Mouse (Mus musculus) lung, postnatal 14 days (tissue): ENCODE measurements at regions not wholly inside any gene's neighbourhood (a gene's known extent, or its start where the extent isn't known, plus 50 kb on each side); places are given as distances from the start of the nearest gene placed in this dataset.

Experiments used
- DNase-seq: peaks from one replicate; pipeline ENCODE4 v3.0.0; 2021

- no peak for DNase-seq
Measured at GRCm38 (mm10) chr9:113057415-113057814, 650.6 kb downstream of the Pdcd6ip start.

DNA sequence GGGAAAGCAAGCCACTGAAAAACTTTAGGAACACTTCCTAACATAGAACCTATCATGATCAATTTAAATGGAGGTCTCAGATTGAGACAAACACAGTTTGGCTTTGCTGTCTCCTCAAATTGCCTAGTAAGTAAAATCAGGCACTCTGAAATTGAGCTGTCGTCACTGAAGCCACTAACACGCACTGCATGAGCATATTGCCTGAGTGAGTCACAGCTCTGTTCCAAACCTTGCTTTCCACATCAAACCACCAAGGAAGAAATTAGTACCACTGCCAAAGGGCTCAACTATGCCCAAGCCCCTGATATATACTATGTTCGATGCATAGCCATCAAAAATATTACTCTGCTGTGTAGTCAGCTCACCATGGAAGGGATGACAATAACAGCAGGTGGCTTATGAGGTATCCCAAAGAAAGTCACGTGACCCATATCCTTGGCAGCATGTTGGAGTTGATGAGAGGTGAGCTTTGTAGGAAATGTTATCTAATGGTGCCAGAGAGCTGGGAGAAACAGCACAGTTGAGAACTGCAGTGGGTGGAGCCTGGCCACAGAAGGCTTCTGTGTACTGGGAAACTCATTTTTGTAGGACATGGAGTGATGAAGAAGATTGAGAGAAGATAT, 663.4 kb downstream of the Pdcd6ip start:
- no peak for DNase-seq

GRCm38 (mm10) chr9:113040885-113041284, 667.2 kb downstream of the Pdcd6ip start:
- DNase-seq, result no peak

- DNase-seq, result no peak
Measured at GRCm38 (mm10) chr9:113033996-113034395, 674.1 kb downstream of the Pdcd6ip start.

GRCm38 (mm10) chr9:113029091-113029490, 679.0 kb downstream of the Pdcd6ip start:
- DNase-seq, result no peak

DNA sequence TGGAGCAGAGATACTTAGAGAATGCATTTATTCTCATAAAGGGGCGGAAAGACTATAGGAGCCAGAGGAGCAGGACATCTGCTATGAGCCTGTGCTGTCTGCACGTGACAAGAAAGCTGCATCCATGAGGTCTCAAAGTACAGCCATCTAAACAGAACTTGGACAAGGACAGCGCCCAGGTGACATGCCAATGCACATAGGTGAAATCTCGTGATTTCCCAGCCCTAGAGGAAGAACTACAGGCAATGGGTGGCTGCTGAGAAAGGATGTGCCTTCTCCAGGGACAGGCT, 681.2 kb downstream of the Pdcd6ip start:
- no peak for DNase-seq

DNA sequence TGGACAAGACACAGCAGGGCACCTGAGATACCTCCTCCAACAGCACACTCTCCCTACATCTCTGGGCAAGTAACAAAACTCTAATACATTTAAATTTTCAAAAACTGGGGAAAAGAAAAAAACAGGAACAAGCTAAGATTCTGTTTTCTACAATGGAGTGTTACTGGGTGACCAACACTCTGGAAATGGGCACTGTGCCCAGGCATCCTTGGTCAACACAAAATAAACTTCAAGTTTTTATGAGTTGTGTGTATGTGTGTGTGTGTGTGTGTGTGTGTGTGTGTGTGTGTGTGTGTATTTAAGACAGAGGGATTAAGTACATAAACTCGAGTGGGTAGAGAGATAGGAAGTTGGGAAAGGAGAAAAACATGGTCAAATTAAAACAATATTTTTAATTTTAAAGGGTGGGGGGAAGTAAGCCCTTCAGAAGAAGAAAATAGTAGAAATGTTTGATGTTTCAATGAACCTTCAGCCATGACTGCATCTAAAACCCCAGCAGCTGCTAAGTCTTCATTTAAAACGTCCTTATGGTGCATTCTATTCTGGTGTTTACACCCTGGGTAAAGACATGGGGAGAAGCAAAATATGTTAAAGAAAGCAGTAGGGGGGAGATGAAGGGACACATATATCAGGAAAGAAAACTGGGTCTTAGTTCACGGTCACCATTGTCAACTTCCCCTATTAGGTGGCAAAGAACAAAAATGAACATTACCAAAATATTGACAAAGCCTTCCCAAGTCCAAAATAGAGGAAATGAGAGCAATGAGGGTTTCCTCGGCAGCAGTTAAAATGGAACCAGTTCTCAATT, 681.8 kb downstream of the Pdcd6ip start:
- no peak for DNase-seq

- no peak for DNase-seq
Measured at GRCm38 (mm10) chr9:113021866-113022645, 686.0 kb downstream of the Pdcd6ip start.

GRCm38 (mm10) chr9:113019576-113019975, 688.5 kb downstream of the Pdcd6ip start:
- no peak for DNase-seq

DNA sequence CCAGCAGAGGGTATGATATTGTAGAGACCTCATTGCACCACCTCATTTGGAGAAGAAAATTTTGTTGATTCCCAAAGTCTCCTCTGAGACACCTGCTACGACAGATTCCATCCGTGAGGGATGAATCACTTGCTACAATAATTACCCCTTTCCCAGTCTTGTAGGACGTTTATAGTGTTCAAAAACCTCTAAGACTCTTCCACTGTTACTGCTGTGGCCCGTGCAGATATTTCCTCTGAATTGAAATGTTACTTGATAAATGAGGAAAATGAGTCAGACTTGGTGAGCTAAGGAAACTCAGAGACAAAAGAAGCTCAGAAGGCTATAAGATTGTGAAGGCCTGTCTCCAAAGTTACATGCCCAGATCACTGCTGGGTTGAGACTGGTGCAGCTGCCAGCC, 700.0 kb downstream of the Pdcd6ip start:
- DNase-seq, result no peak

- no peak for DNase-seq
Measured at GRCm38 (mm10) chr9:112996204-112996603, 711.9 kb downstream of the Pdcd6ip start.

- no peak for DNase-seq
Measured at GRCm38 (mm10) chr9:112994774-112995173, 713.3 kb downstream of the Pdcd6ip start.

DNA sequence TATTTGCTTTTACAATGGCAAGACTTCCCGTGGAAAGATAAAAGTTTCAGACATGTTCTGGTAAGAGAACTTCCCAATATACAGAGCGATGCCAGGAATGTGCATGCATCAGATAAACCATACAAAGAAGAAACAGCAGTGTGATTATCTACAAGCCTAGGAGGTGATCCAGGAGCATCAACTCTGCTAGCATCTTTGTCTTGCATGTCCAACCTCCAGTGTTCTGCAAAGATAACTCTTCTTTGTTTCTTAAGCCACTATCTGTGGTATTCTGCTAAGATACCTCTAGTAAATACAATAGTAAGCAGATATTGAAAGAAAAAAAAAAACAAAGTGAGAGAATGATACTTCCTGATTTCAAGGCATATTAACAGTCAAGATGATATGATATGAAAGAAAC, 714.4 kb downstream of the Pdcd6ip start:
- DNase-seq, result no peak

DNA sequence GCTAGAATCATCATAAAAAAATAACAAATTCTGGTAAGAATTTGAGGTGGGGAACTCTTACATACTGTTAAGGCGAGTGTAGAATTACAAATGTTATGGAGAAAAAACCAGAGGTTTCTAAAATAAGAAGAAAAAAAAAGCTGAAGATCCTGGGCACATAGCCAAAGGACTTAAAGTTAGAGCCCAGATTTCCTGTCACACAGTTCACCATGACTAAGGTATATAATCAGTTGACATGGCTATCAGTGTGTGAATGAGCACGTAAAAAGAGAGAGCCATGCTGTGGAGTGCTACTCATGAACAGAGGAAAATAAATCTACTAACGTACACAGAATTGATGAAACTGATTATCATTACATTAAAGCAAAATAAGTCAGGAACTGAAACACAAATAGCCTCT, 715.1 kb downstream of the Pdcd6ip start:
- no peak for DNase-seq

DNA sequence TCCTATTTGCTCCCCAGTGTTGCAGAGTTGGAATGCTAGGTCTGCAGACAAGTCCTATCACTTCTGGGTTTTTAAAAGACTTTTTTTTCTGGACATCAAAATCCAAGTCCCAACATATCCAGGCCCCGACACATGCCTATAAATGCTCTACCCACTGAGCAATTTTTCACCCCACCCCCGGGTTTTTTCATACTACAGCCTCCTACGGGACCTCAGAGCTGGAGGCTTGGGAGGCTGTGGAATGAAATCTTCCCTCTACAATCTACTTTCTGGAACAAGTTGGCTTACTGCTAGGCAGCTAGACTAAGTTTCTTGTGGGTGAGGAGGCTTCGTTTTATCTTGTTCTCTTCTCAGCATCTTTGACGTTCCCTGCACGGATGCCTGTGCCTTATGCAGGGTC, 724.7 kb downstream of the Pdcd6ip start:
- no peak for DNase-seq

DNA sequence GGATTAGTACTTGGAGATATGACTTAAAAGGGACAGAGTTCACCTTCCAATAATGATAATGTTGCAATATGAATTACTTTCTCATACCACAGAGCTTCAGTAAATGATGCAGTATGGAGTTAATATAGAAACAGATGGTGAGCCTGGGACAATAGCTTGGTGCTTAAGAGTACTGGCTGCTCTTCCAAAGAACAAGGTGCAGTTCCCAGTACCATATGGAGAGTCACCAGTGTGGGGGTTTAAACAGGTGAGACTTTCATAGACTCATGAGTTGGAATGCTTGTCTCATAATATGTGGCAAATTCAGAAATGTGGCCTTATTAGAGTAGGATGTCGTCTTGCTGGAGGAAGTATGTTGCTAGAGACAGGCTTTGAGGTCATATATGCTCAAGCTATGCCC, 715.8 kb upstream of the Arpp21 start:
- DNase-seq, result no peak

- no peak for DNase-seq
Measured at GRCm38 (mm10) chr9:112950056-112950455, 714.3 kb upstream of the Arpp21 start.

DNA sequence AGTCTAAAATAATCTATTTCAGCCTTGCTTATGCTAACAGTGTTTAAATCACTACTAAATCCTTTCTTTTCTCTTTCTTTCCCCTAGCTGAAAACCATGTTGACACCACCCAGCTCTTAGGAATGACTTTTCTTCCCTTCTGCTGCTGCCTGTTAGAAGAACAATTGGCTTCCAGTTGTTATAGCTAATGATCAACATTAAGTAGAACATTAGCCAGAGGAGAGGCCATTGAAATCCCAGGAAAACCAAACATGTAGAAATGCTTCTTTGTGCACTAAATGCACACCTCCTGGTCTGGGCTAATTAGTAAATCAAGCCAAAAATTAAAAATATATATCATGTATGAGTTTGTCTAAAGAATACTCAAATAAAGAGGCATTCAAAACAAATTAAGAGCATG, 703.0 kb upstream of the Arpp21 start:
- DNase-seq, result no peak

DNA sequence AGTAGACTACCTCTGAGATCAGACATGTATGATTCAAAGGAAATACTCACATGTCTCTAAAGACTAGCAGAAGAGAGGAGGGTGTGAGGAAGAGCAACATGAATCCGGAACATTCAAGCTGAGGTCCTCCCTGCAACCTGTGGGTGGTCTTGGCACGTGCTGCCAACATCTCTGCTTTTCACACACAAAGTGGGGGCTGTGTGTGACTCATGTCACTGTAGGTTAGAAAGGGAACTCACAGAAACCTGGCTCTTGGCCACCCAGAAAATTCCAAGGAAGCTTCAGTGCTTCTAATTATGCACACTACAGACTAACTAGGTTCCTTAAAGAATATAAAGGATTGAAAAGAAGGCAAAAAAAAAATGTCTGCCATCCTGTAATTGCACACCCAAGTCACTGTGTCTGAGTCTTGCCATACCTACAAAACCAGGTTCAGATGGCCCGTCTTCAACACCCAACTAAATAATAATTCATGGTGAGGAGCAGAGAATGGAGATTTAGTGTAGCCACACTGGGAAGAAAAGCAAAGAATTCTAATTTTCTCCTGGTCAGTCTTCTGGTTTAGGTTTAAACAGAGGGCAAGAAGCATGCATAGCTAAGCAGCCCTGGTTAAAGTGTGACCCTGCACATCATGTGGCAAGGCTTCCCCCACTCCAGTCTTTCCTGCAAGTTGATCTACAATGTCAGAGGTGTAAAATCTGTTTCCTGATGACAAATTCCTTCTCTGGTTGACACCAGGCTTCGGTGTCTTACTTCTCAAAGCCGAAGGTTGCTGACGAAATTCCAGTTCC, 673.8 kb upstream of the Arpp21 start:
- no peak for DNase-seq

- DNase-seq, result no peak
Measured at GRCm38 (mm10) chr9:112905955-112906354, 670.2 kb upstream of the Arpp21 start.

DNA sequence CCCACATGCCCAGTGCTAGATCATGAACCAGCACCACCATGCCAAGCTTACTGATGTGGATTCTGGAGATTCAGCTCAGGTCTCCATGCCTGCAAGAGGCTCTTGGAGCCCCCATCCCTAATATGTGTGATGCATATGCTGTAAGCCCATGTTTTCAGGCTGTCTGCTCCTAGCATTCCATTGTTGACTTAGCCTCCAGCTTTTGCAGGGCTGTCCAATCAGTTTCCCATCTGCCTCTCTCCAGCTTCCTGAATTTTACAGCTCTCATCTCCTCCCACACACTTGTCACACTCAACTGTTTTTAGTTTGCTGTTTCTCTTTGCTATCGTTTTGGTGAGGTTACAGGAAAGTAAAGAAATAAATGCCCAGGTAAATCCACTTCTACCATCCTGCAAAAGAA, 629.2 kb upstream of the Arpp21 start:
- no peak for DNase-seq

GRCm38 (mm10) chr9:112861136-112861535, 625.4 kb upstream of the Arpp21 start:
- DNase-seq, result no peak

DNA sequence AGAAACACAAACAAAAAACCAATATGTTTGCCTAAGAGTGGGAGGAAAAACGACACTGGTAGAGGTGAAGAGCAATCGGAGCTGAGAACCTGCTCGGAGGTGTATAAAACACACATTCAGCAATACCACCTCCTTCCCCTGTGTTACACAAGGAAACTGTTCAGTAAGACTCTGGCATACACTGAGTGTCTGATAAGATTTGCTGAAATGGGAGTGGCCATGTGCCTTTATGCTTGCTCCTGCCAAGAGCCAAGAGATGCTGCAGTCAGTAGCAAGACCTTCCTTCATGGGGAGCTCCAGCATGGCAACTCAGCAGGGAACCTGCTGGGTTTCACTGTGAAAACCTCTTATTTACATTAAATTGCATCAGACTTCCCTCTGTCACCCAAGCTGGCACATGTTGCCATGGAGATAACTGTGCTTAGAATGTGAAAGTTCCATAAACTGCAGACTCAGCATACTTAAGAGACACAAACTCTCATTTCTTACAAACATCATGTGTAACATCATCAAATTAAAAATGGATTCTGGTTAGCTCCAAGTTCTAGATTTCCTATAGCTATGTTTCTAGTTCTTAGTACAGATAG, 624.7 kb upstream of the Arpp21 start:
- no peak for DNase-seq
